Mouse (Mus musculus) layer of hippocampus, postnatal 10 days (tissue): Measurements from ENCODE around the gene Purb. TPM values are rescaled to one million over a fixed set of nuclear protein-coding genes. Genes with fewer than 3 reads are reported as not detected.
"Not testable (repeated sequence)": the region's sequence is repeated elsewhere in the genome, so short reads cannot be mapped to it uniquely, and the experiment has no call there.

Experiments
- DNase-seq, 2 experiments: peaks; one replicate each; pipeline ENCODE4 v3.0.0; 2021; ENCODE audit warnings: low spot score in 2 of 2
- total RNA-seq, 2 experiments: library from RNA; stranded (reverse); gene quantifications; 2 replicates each; pipeline ENCODE4 v1.2.3; 2021

Gene Purb
- total RNA-seq, 2 experiments from 2014 or later, result 249 to 250 TPM

DNA sequence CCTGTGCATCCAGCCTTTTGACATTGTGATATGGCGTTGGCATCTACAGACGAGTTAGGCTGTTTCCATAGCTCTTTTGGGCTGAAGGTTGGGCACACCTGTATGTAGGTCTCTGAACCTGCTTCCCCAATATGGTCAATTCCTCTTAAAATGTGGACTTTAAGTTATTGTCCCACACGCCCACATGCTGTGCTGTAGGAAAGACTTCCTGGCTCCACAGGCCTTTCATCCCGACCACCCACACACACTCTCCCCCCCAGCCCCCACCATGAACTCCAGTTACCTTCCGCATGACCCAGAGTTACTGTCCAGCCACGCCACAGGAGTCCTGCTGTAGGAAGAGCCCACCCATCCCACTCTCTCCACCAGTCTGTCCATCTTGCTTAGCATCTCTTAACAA lies 11.2 kb upstream of the Purb start:
- DNase-seq, result no peak

GRCm38 (mm10) chr11:6484244-6484959 lies 8.7 kb upstream of the Purb start:
- DNase-seq, result no peak

- DNase-seq, result no peak
These were observed 7.4 kb upstream of the Purb start for GRCm38 (mm10) chr11:6483103-6483502.

DNA sequence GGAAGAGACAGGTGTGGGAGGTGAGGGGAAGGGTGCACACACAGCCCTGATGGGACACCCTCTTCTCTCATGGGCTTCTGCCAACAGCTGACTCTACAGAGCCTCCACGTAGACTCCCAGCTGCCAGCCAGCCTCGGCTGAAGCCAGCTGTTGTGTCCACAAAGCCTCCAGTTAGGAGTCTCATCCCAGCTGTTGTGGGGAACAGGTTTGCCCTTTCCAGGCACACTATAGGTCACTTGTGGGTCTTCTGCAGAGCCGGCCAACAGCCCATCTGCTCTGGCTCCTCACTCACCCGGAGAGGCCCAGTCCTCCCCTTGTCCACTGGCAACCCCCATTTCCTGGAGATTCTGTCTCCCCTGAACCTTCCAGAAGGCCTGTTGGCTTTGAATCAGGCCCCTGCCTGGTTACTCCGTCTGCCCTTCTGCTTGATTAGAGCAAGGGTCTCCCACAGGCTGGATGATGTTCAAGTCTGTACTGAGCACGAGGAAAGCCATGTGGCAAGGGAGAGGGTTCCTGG lies 6.0 kb upstream of the Purb start:
- no peak for DNase-seq

GRCm38 (mm10) chr11:6480681-6481405 lies 5.1 kb upstream of the Purb start:
- no peak for DNase-seq

- no peak for DNase-seq
These were observed 4.5 kb upstream of the Purb start for GRCm38 (mm10) chr11:6480191-6480590.

GRCm38 (mm10) chr11:6479231-6479630 lies 3.5 kb upstream of the Purb start:
- no peak for DNase-seq

- DNase-seq, result no peak
These were observed 1.6 kb upstream of the Purb start for GRCm38 (mm10) chr11:6477350-6477749.

- DNase-seq, result no peak
These were observed 1.2 kb upstream of the Purb start for GRCm38 (mm10) chr11:6476876-6477275.

GRCm38 (mm10) chr11:6474874-6475731 lies 614 bp downstream of the Purb start:
- DNase-seq, result peak; percentile 65 to 69

DNA sequence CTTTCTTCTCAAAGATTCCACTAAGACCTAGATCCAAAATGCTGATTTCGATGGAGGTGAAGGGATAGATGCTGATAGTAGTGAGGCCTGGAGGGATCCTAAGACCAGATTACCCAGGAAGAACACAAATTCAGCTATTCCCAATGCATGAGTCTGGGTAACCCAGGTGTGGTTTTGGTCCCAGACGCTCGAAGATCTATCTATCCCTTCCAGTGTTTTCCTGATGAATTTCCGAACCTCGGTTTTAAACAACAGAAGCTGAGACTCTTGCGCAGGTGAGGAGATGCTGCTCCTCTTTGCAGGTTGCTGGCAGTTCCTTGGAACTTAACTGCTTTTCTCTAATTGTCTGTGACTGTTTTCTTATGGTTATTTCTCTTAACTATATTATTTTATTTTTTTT lies 1.3 kb downstream of the Purb start:
- no peak for DNase-seq

- DNase-seq, result no peak
These were observed 3.6 kb downstream of the Purb start for GRCm38 (mm10) chr11:6472076-6472475.

- no peak for DNase-seq
These were observed 4.2 kb downstream of the Purb start for GRCm38 (mm10) chr11:6471493-6471892.

- no peak for DNase-seq
These were observed 4.7 kb downstream of the Purb start for GRCm38 (mm10) chr11:6471054-6471453.

DNA sequence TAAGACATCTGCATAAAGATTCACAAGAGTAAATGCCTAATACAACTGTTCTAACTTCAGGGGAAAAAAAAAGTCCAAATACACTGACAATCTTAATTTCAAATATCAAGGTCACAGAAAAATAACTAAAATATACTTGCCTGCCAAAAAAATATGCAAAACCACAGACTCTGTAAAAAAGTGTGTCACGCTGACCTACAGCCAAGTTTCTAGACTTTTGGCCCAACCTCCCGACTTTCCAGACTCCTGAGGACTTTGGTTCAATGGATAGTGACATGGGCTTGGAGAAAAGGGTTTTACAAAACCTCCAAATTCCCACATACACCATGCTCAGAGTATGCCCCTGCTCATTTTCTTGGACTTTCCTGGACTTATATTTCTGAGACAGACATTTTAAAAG lies 7.2 kb downstream of the Purb start:
- DNase-seq, result no peak

DNA sequence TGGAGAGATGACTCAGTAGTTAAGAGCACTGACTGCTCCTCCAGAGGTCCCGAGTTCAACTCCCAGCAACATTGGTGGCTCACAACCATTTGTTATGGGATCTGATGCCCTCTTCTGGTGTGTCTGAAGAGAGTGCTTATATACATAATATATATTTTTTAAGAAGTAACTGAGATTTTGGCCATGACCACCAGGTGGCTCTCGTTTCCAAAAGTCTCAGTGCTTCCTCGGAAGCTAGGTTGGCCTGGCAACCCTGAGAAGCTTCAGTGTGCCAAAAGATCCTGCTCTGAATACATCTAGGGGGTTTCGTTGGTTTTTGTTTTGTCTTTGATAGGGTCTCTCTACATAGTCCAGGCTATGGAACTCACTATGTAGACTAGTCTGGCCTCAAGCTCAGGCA lies 10.6 kb downstream of the Purb start:
- peak; percentile 56 to 67 for DNase-seq

GRCm38 (mm10) chr11:6463159-6463837 lies 12.4 kb downstream of the Purb start:
- no peak for DNase-seq

- no peak for DNase-seq
These were observed 19.6 kb downstream of the Purb start for GRCm38 (mm10) chr11:6456083-6456482.

GRCm38 (mm10) chr11:6448155-6448554 lies 27.6 kb downstream of the Purb start:
- DNase-seq, result not testable (repeated sequence)

DNA sequence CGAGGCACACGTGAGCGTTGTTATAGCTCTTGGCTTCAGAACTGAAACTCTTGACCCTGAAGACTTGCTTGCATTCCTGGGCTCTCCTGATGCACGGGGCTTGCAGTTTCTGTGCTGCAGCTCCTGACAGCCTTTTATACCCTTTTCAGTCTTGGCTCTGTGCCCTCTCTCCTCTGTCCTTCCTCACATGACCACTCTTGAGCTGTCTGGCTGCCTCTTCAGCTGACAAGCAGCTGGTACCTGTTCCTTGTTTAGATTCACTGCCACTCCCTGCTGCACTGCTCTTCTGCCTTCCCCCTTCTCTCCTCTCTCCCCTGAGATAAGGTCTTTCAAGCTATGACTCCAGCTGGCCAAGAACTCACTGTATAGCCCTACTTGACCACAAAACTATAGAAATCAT lies 28.2 kb downstream of the Purb start:
- DNase-seq, result no peak

DNA sequence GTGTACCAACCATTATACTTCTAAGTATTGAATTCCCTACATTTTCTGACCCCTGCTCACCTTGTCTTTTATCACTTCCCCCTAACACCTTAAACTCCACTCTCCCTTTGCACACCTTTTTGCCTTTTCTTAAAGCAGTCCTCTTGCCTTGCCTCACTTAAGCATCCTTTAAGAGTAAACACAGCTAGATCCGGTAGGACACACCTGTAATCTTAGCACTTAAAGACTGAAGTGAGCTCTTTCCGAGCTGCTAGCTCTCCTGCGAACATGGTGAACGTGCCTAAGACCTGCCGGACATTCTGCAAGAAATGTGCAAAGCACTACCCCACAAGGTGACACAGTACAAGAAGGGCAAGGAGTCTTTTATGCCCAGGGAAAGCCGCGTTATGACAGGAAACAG lies 29.8 kb downstream of the Purb start:
- DNase-seq, result no peak
